ENCODE assay signal across 33 mouse cellular contexts in genomic region chr1:149937825-149938224, GRCm38 (mm10). TPM values are rescaled to one million over a fixed set of nuclear protein-coding genes. Genes with fewer than 3 reads are reported as not detected.
A peak's percentile ranks its signal among the peaks of the same experiment; 100 is the strongest.
DNase-seq lines count a peak whose midpoint lies in the region; ATAC-seq and TF ChIP-seq lines count a peak whose summit lies in the region.
"Had no signal": no experiment of that assay in that cellular context is flagged by ENCODE, and none has a peak within 500 bp of the region (broad histone marks: within the 10 kb centered on the region; RNA-seq: fewer than 3 reads in every experiment).

No protein-coding gene starts in this region.

- TF ChIP-seq POLR2A in MEL (IDR thresholded peaks at IDR 0.05; ENCODE audit: control insufficient read depth in 1 of 2, insufficient read depth in 1 of 2, low read depth in 1 of 2, low read length in 2 of 2, poor library complexity in 1 of 2): no peak

- WGBS in liver, postnatal 0 days (ENCODE audit: insufficient replicate concordance): 36% methylated on average over 4 of the region's 4 CpGs
- 86% methylated on average over 4 of the region's 4 CpGs for WGBS in hindbrain, embryonic 13.5 days

- no peak overlapping the region for H3K4me2 ChIP-seq in liver, postnatal 0 days (ENCODE audit: low read depth, low read length)
- H3K4me2 ChIP-seq in hindbrain, embryonic 13.5 days: no peak overlapping the region
- H3K4me2 ChIP-seq: embryonic facial prominence, embryonic 15.5 days; heart, embryonic 13.5 days; intestine, embryonic 15.5 days; midbrain, embryonic 13.5 days; neural tube, embryonic 15.5 days had no signal

- no peak overlapping the region for H3K9ac ChIP-seq in MEL (ENCODE audit: control insufficient read depth, low read depth, low read length, poor library complexity, severe bottlenecking)
- no peak overlapping the region for H3K9ac ChIP-seq in liver, postnatal 0 days (replicated peaks)
- H3K9ac ChIP-seq in hindbrain, embryonic 13.5 days: no peak overlapping the region
- H3K9ac ChIP-seq: embryonic facial prominence, embryonic 15.5 days; heart, embryonic 13.5 days; intestine, embryonic 15.5 days; midbrain, embryonic 13.5 days; neural tube, embryonic 15.5 days had no signal

- no peak for TF ChIP-seq RAD21 in MEL (IDR thresholded peaks at IDR 0.05; ENCODE audit: low read depth, low read length)

- H3K4me3 ChIP-seq in MEL (ENCODE audit: control insufficient read depth in 1 of 2, insufficient read depth in 1 of 2, low read depth in 2 of 2, low read length in 2 of 2): no peak overlapping the region
- H3K4me3 ChIP-seq in liver, postnatal 0 days (ENCODE audit: low read depth, low read length): no peak overlapping the region
- no peak overlapping the region for H3K4me3 ChIP-seq in hindbrain, embryonic 13.5 days
- H3K4me3 ChIP-seq: embryonic facial prominence, embryonic 10.5 days; embryonic facial prominence, embryonic 15.5 days; gastrocnemius, adult 2 months; heart, adult 2 months; heart, embryonic 13.5 days; intestine, embryonic 15.5 days; midbrain, embryonic 13.5 days; neural tube, embryonic 15.5 days had no signal

- no peaks in the 10 kb centered on the region for H3K79me2 ChIP-seq in MEL (ENCODE audit: control insufficient read depth, insufficient read depth, low read length, poor library complexity)

- no peak for TF ChIP-seq CTCF in MEL (IDR thresholded peaks at IDR 0.05 in 2 of 3, conservative IDR thresholded peaks at IDR 0.05 in 1 of 3; ENCODE audit: control insufficient read depth in 1 of 3, insufficient read depth in 1 of 3, low read depth in 2 of 3, low read length in 3 of 3, poor library complexity in 1 of 3, severe bottlenecking in 1 of 3)
- no peak for TF ChIP-seq CTCF in liver, postnatal 0 days (IDR thresholded peaks at IDR 0.05; ENCODE audit: low read depth)

- no peaks in the 10 kb centered on the region for H3K9me3 ChIP-seq in MEL (replicated peaks; ENCODE audit: insufficient read depth, low read length)
- H3K9me3 ChIP-seq in liver, postnatal 0 days (ENCODE audit: low read length): no peaks in the 10 kb centered on the region
- H3K9me3 ChIP-seq in hindbrain, embryonic 13.5 days: no peaks in the 10 kb centered on the region
- H3K9me3 ChIP-seq: embryonic facial prominence, embryonic 10.5 days; embryonic facial prominence, embryonic 15.5 days; heart, embryonic 13.5 days; intestine, embryonic 15.5 days; midbrain, embryonic 13.5 days; neural tube, embryonic 15.5 days had no signal

- intact Hi-C loops in heart, postnatal 14 days (cut with DNase I): no loop called here

- peak; percentile 53 for ATAC-seq in granulocyte monocyte progenitor cell, adult 5-6 weeks (replicated peaks; ENCODE audit: poor library complexity, severe bottlenecking)
- ATAC-seq in liver, postnatal 0 days: no peak
- ATAC-seq in hindbrain, embryonic 13.5 days (ENCODE audit: low FRiP score): no peak
- ATAC-seq: forebrain, embryonic 14.5 days; hindbrain, postnatal 0 days; intestine, embryonic 15.5 days; lung, postnatal 0 days; midbrain, embryonic 13.5 days; Patski had no signal

- H3K27me3 ChIP-seq in MEL (ENCODE audit: control insufficient read depth in 1 of 2, insufficient read depth in 2 of 2, low read length in 2 of 2): no peaks in the 10 kb centered on the region
- H3K27me3 ChIP-seq in liver, postnatal 0 days (ENCODE audit: insufficient read depth, low read length): no peaks in the 10 kb centered on the region
- H3K27me3 ChIP-seq in hindbrain, embryonic 13.5 days: no peaks in the 10 kb centered on the region
- H3K27me3 ChIP-seq: CH12.LX; embryonic facial prominence, embryonic 15.5 days; heart, embryonic 13.5 days; intestine, embryonic 15.5 days; midbrain, embryonic 13.5 days; neural tube, embryonic 15.5 days; Patski had no signal

- peak; percentile 97 to 99 for TF ChIP-seq EP300 in MEL (IDR thresholded peaks at IDR 0.05; ENCODE audit: low read depth in 1 of 2, low read length in 2 of 2)
- 0 out of 2 replicates have a peak, but pooled peaks have one; percentile 23 for TF ChIP-seq EP300 in liver, postnatal 0 days (IDR thresholded peaks at IDR 0.05; ENCODE audit: low read depth)

- peak overlapping the region; percentile 75 for H3K27ac ChIP-seq in MEL (ENCODE audit: control insufficient read depth, low read depth, low read length)
- H3K27ac ChIP-seq in liver, postnatal 0 days (ENCODE audit: low read depth): no peak overlapping the region
- no peak overlapping the region for H3K27ac ChIP-seq in hindbrain, embryonic 13.5 days
- H3K27ac ChIP-seq: embryonic facial prominence, embryonic 10.5 days; embryonic facial prominence, embryonic 15.5 days; gastrocnemius, adult 2 months; heart, adult 2 months; heart, embryonic 13.5 days; hindbrain, postnatal 0 days; intestine, embryonic 15.5 days; midbrain, embryonic 13.5 days; neural tube, embryonic 15.5 days had no signal

- DNase-seq in MEL (ENCODE audit: low read depth, low spot score): peak; percentile 91
- no peak for DNase-seq in liver, postnatal 0 days
- DNase-seq in heart, postnatal 14 days: no peak
- no peak for DNase-seq in lung, postnatal 14 days
- no peak for DNase-seq in T-cell, adult 2 months (ENCODE audit: low spot score)
- DNase-seq: adrenal gland, adult 2 months; adrenal gland, postnatal 36 days; cerebellum, adult 2 months; cerebellum, postnatal 14 days; gastrocnemius, adult 2 months; gastrocnemius, postnatal 36 days; heart, adult 2 months; heart, postnatal 10 days; kidney, adult 2 months; kidney, postnatal 36 days; left cerebral cortex, postnatal 4 days; lung, adult 18-20 months; retina, postnatal 1 day; right cerebral cortex, postnatal 14 days; thymus, postnatal 4 days had no signal

- peaks cover 0 to 39% of the 10 kb centered on the region in 2 experiments; a peak in 2 of 4 replicates for H3K36me3 ChIP-seq in MEL (ENCODE audit: control insufficient read depth in 1 of 2, insufficient read depth in 2 of 2, low read length in 2 of 2)
- H3K36me3 ChIP-seq in liver, postnatal 0 days (replicated peaks; ENCODE audit: insufficient read depth, low read length): no peaks in the 10 kb centered on the region
- H3K36me3 ChIP-seq in hindbrain, embryonic 13.5 days: no peaks in the 10 kb centered on the region
- H3K36me3 ChIP-seq: embryonic facial prominence, embryonic 10.5 days; embryonic facial prominence, embryonic 15.5 days; heart, embryonic 13.5 days; intestine, embryonic 15.5 days; midbrain, embryonic 13.5 days; neural tube, embryonic 15.5 days had no signal

- H3K4me1 ChIP-seq in MEL (ENCODE audit: control insufficient read depth in 1 of 2, insufficient read depth in 2 of 2, low read length in 2 of 2): peaks cover 20 to 21% of the 10 kb centered on the region in 2 experiments
- peaks cover 3% of the 10 kb centered on the region; the same call in 1 of the 2 replicates for H3K4me1 ChIP-seq in liver, postnatal 0 days (ENCODE audit: insufficient read depth)
- H3K4me1 ChIP-seq in hindbrain, embryonic 13.5 days (replicated peaks): no peaks in the 10 kb centered on the region
- H3K4me1 ChIP-seq: embryonic facial prominence, embryonic 10.5 days; embryonic facial prominence, embryonic 15.5 days; heart, embryonic 13.5 days; intestine, embryonic 15.5 days; midbrain, embryonic 13.5 days; neural tube, embryonic 15.5 days had no signal

TF ChIP-seq in MEL, 35 proteins besides CTCF, POLR2A, EP300 and RAD21:
- TF ChIP-seq TCF12 (IDR thresholded peaks at IDR 0.05; ENCODE audit: low read depth, low read length) (peak; percentile 93), SIN3A (IDR thresholded peaks at IDR 0.05; ENCODE audit: low read length) (0 out of 2 replicates have a peak, but pooled peaks have one; percentile 48), HCFC1 (IDR thresholded peaks at IDR 0.05; ENCODE audit: low read depth, low read length) (no peak), TAL1 (IDR thresholded peaks at IDR 0.05; ENCODE audit: low read length) (peak; percentile 85), ETS1 (IDR thresholded peaks at IDR 0.05; ENCODE audit: low read depth, low read length) (peak; percentile 93), GATA1 (IDR thresholded peaks at IDR 0.05; ENCODE audit: low read depth, low read length) (peak; percentile 97), JUND (IDR thresholded peaks at IDR 0.05; ENCODE audit: low read depth, low read length) (peak; percentile 92), NELFE (IDR thresholded peaks at IDR 0.05; ENCODE audit: low read depth, low read length) (no peak), TBP (IDR thresholded peaks at IDR 0.05; ENCODE audit: low read depth, low read length) (0 out of 2 replicates have a peak, but pooled peaks have one; percentile 12), RCOR1 (IDR thresholded peaks at IDR 0.05; ENCODE audit: low read depth, low read length) (peak; percentile 95), ZMIZ1 (IDR thresholded peaks at IDR 0.05; ENCODE audit: low read depth, low read length) (no peak), MYC (IDR thresholded peaks at IDR 0.05; ENCODE audit: low read depth, low read length) (peak; percentile 64; the same call in 1 of the 2 replicates)
TF ChIP-seq in MEL: peak in this region for 9.

RNA-seq across cellular contexts. Expression of gene Pla2g4a, which starts 23.3 kb away (rescaled TPM):
- 6.4 and 8.6 TPM in 2 replicates for total RNA-seq in MEL (2012; rRNA removed)
- 10 to 100 TPM in 1 of 2 experiments, not detected in 1; 14.4 TPM for polyA plus RNA-seq in MEL (2012; ENCODE audit: insufficient read depth in 1 of 2, insufficient read length in 2 of 2, low read depth in 1 of 2, low replicate concordance in 2 of 2, missing spikeins in 1 of 2)
- total RNA-seq in granulocyte monocyte progenitor cell, adult 5-6 weeks (2014; fragmentation: Nextera tagmentation): 30.3 and 75.2 TPM in 2 replicates
- total RNA-seq in granulocyte monocyte progenitor cell, adult 5-6 weeks (2017): 53.3 and 59.7 TPM in 2 replicates
- polyA plus RNA-seq in liver, postnatal 0 days (2015; fragmentation: Nextera tagmentation; extraction: Ambion mirVana): 4.9 and 5.5 TPM in 2 replicates
- 1 to 10 TPM; 3.4 to 3.8 TPM for total RNA-seq in heart, postnatal 14 days (2021)
- polyA plus RNA-seq in hindbrain, embryonic 13.5 days (2015; fragmentation: Nextera tagmentation; extraction: Ambion mirVana): 2.1 and 2.8 TPM in 2 replicates
